Mouse (Mus musculus): ENCODE measurements around the gene Adm. TPM values are rescaled to one million over a fixed set of nuclear protein-coding genes. Genes with fewer than 3 reads are reported as not detected.

The Adm gene
- polyA plus RNA-seq, 1 experiment: 3.3 TPM

- DNase-seq: no peak
- WGBS: 96% methylated on average over 8 of the region's 8 CpGs
- no peak for TF ChIP-seq CTCF (IDR thresholded peaks at IDR 0.05; ENCODE audit: borderline replicate concordance, insufficient read depth, low read depth, low read length)
- TF ChIP-seq POLR2A (IDR thresholded peaks at IDR 0.05; ENCODE audit: borderline replicate concordance, insufficient read depth, low read length): no peak
- Histone ChIP-seq H3K4me3 (replicated peaks; ENCODE audit: insufficient read depth, low read depth, low read length) (no peak overlapping the region), H3K27ac (ENCODE audit: insufficient read depth, low read length) (no peak overlapping the region), H3K27me3 (ENCODE audit: control insufficient read depth, insufficient read depth, low read length) (no peaks in the 10 kb centered on the region), H3K4me1 (ENCODE audit: control insufficient read depth, insufficient read depth, low read length) (no peaks in the 10 kb centered on the region)
Measured at GRCm38 (mm10) chr7:110646611-110647407, 19.3 kb downstream of the Adm start.

- H3K27me3 ChIP-seq (ENCODE audit: control insufficient read depth, insufficient read depth, low read length): no peaks in the 10 kb centered on the region
- WGBS: 89% methylated on average over 15 of the region's 15 CpGs
- DNase-seq: no peak
- no peak overlapping the region for H3K27ac ChIP-seq (ENCODE audit: insufficient read depth, low read length)
- no peaks in the 10 kb centered on the region for H3K4me1 ChIP-seq (ENCODE audit: control insufficient read depth, insufficient read depth, low read length)
- no peak for TF ChIP-seq CTCF (IDR thresholded peaks at IDR 0.05; ENCODE audit: borderline replicate concordance, insufficient read depth, low read depth, low read length)
- no peak for TF ChIP-seq POLR2A (IDR thresholded peaks at IDR 0.05; ENCODE audit: borderline replicate concordance, insufficient read depth, low read length)
- H3K4me3 ChIP-seq (replicated peaks; ENCODE audit: insufficient read depth, low read depth, low read length): no peak overlapping the region
Measured at GRCm38 (mm10) chr7:110647559-110648454, 20.3 kb downstream of the Adm start.

DNA sequence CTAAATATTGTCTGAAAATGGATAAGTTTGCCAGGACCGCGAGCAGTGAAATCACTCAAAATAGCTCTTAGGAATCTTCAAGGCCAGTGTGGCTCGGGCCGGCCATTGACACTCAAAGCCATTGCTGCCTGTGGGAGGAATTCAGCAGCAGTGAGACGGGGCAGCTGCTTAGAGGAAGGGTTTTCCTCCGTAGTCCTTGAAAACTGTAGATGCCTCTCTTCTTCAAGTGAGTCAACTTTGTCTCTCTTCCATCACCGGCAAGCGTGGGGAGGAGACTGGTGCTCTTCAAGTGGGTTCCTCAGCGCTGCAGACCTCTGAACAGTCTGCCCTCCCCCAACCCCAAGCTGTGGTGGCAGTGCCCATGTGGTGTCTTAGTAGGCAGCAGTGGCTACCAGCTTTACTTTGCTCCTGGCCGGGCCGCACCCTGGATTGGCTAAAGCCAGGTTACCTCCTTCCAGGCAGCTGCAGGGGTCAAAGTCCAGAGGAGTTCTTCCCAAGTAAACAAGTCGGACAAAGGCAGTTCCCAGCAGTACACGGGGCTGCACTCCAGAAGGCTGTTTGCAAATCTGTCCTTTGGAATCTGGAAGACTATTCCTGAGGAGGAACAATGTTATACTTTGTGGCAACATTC lies 21.1 kb downstream of the Adm start:
- Histone ChIP-seq H3K4me3 (replicated peaks; ENCODE audit: insufficient read depth, low read depth, low read length) (no peak overlapping the region), H3K4me1 (ENCODE audit: control insufficient read depth, insufficient read depth, low read length) (no peaks in the 10 kb centered on the region), H3K27me3 (ENCODE audit: control insufficient read depth, insufficient read depth, low read length) (no peaks in the 10 kb centered on the region), H3K27ac (ENCODE audit: insufficient read depth, low read length) (no peak overlapping the region)
- DNase-seq: no peak
- 79% methylated on average over 13 of the region's 13 CpGs for WGBS
- TF ChIP-seq POLR2A (IDR thresholded peaks at IDR 0.05; ENCODE audit: borderline replicate concordance, insufficient read depth, low read length) (no peak), CTCF (IDR thresholded peaks at IDR 0.05; ENCODE audit: borderline replicate concordance, insufficient read depth, low read depth, low read length) (no peak)

GRCm38 (mm10) chr7:110649133-110649987 lies 21.9 kb downstream of the Adm start:
- H3K27me3 ChIP-seq (ENCODE audit: control insufficient read depth, insufficient read depth, low read length): no peaks in the 10 kb centered on the region
- no peaks in the 10 kb centered on the region for H3K4me1 ChIP-seq (ENCODE audit: control insufficient read depth, insufficient read depth, low read length)
- no peak overlapping the region for H3K27ac ChIP-seq (ENCODE audit: insufficient read depth, low read length)
- TF ChIP-seq POLR2A (IDR thresholded peaks at IDR 0.05; ENCODE audit: borderline replicate concordance, insufficient read depth, low read length) (no peak), CTCF (IDR thresholded peaks at IDR 0.05; ENCODE audit: borderline replicate concordance, insufficient read depth, low read depth, low read length) (0 out of 2 replicates have a peak, but pooled peaks have one; percentile 0)
- WGBS: 66% methylated on average over 6 of the region's 6 CpGs
- no peak overlapping the region for H3K4me3 ChIP-seq (replicated peaks; ENCODE audit: insufficient read depth, low read depth, low read length)
- DNase-seq: no peak

GRCm38 (mm10) chr7:110650491-110650890 lies 23.0 kb downstream of the Adm start:
- Histone ChIP-seq H3K27me3 (ENCODE audit: control insufficient read depth, insufficient read depth, low read length) (no peaks in the 10 kb centered on the region), H3K4me3 (replicated peaks; ENCODE audit: insufficient read depth, low read depth, low read length) (no peak overlapping the region), H3K27ac (ENCODE audit: insufficient read depth, low read length) (no peak overlapping the region), H3K4me1 (ENCODE audit: control insufficient read depth, insufficient read depth, low read length) (no peaks in the 10 kb centered on the region)
- TF ChIP-seq CTCF (IDR thresholded peaks at IDR 0.05; ENCODE audit: borderline replicate concordance, insufficient read depth, low read depth, low read length) (no peak), POLR2A (IDR thresholded peaks at IDR 0.05; ENCODE audit: borderline replicate concordance, insufficient read depth, low read length) (no peak)
- WGBS: 91% methylated on average over 4 of the region's 4 CpGs
- DNase-seq: no peak

- H3K4me1 ChIP-seq (ENCODE audit: control insufficient read depth, insufficient read depth, low read length): no peaks in the 10 kb centered on the region
- no peak overlapping the region for H3K27ac ChIP-seq (ENCODE audit: insufficient read depth, low read length)
- no peak for DNase-seq
- H3K27me3 ChIP-seq (ENCODE audit: control insufficient read depth, insufficient read depth, low read length): no peaks in the 10 kb centered on the region
- WGBS: 67% methylated on average over 6 of the region's 6 CpGs
- H3K4me3 ChIP-seq (replicated peaks; ENCODE audit: insufficient read depth, low read depth, low read length): no peak overlapping the region
- TF ChIP-seq CTCF (IDR thresholded peaks at IDR 0.05; ENCODE audit: borderline replicate concordance, insufficient read depth, low read depth, low read length) (no peak), POLR2A (IDR thresholded peaks at IDR 0.05; ENCODE audit: borderline replicate concordance, insufficient read depth, low read length) (no peak)
Measured at GRCm38 (mm10) chr7:110651091-110651490, 23.6 kb downstream of the Adm start.

DNA sequence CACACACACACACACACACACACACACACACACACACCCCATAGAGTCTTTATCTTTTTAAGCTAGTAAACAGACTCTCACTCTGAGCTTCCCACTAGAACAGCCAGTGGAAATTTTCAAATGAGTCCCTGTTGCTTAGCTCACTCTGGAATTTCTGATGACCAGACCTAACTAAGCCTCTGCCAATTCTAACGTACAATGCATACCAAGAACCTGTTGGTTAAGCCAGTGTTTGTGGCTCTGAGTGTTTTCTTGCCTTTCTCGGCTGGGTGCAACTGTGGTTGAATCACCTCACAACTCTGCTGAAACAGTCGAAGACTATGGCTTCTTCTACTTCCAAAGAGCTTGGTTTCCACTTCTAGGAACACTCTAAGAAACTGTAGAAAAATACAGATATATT lies 27.8 kb downstream of the Adm start:
- no peak for DNase-seq
- TF ChIP-seq POLR2A (IDR thresholded peaks at IDR 0.05; ENCODE audit: borderline replicate concordance, insufficient read depth, low read length) (no peak), CTCF (IDR thresholded peaks at IDR 0.05; ENCODE audit: borderline replicate concordance, insufficient read depth, low read depth, low read length) (no peak)
- Histone ChIP-seq H3K4me3 (replicated peaks; ENCODE audit: insufficient read depth, low read depth, low read length) (no peak overlapping the region), H3K4me1 (ENCODE audit: control insufficient read depth, insufficient read depth, low read length) (no peaks in the 10 kb centered on the region), H3K27me3 (ENCODE audit: control insufficient read depth, insufficient read depth, low read length) (no peaks in the 10 kb centered on the region), H3K27ac (ENCODE audit: insufficient read depth, low read length) (no peak overlapping the region)
- 72% methylated on average over 3 of the region's 3 CpGs for WGBS
